Mouse (Mus musculus) spleen, adult 2 months (tissue): ENCODE measurements around the gene Fgfr4. TPM values are rescaled to one million over a fixed set of nuclear protein-coding genes. Genes with fewer than 3 reads are reported as not detected.

Experiments
- DNase-seq, 2 experiments: peaks; one replicate each; pipeline versions ENCODE4 v3.0.0 to v3.0.0-alpha.2; 2012 to 2021; ENCODE audit warnings: low spot score in 2 of 2, low read depth in 1 of 2
- H3K27ac ChIP-seq: fragments of 200-500 bp; 2 replicates; pipeline ENCODE4 v1.5.1; 2012; ENCODE audit warnings: low read length, inconsistent platforms; ENCODE audit not compliant: insufficient read depth
- H3K27me3 ChIP-seq: fragments of 200-500 bp; 2 replicates; pipeline ENCODE4 v1.6.1; 2012; ENCODE audit warnings: mild to moderate bottlenecking, moderate library complexity, low read length, inconsistent platforms; ENCODE audit not compliant: control insufficient read depth, insufficient read depth
- H3K36me3 ChIP-seq: fragments of 200-500 bp; 2 replicates; pipeline ENCODE4 v1.6.1; 2012; ENCODE audit warnings: mild to moderate bottlenecking, low read length, inconsistent platforms; ENCODE audit not compliant: control insufficient read depth, insufficient read depth
- H3K4me1 ChIP-seq: fragments of 200-500 bp; 2 replicates; pipeline ENCODE4 v1.6.1; 2011; ENCODE audit warnings: inconsistent platforms; ENCODE audit not compliant: control insufficient read depth, insufficient read depth, insufficient read length
- H3K4me3 ChIP-seq: fragments of 200-500 bp; 2 replicates; pipeline ENCODE4 v1.5.1; 2011; ENCODE audit warnings: mild to moderate bottlenecking, inconsistent platforms; ENCODE audit not compliant: insufficient read depth, insufficient read length; ENCODE audit errors: extremely low read depth
- CTCF ChIP-seq: fragments of 200-500 bp; IDR thresholded peaks from 2 replicates; pipeline ENCODE4 v1.5.1; 2011; ENCODE audit warnings: mild to moderate bottlenecking, inconsistent platforms; ENCODE audit not compliant: insufficient read depth, insufficient read length, insufficient replicate concordance; ENCODE audit errors: extremely low read depth
- POLR2A ChIP-seq: fragments of 200-500 bp; IDR thresholded peaks from 2 replicates; pipeline ENCODE4 v1.6.1; 2011; ENCODE audit warnings: low read depth, low read length, inconsistent platforms
- WGBS: fragments of 180-500 bp; shearing (Covaris S2); methylation state at CpG from one replicate; pipeline ENCODE4 v1.1.7; 2018; 5-methylcytosine and 5-hydroxymethylcytosine counted together
- polyA plus RNA-seq: library from polyadenylated mRNA; depleted of rRNA; stranded (reverse); fragments of >200 nt; gene quantifications from 2 replicates; pipeline ENCODE4 v1.2.3, GENCODE M21; 2012

The Fgfr4 gene
- polyA plus RNA-seq, 1 experiment: 12.0 TPM

DNA sequence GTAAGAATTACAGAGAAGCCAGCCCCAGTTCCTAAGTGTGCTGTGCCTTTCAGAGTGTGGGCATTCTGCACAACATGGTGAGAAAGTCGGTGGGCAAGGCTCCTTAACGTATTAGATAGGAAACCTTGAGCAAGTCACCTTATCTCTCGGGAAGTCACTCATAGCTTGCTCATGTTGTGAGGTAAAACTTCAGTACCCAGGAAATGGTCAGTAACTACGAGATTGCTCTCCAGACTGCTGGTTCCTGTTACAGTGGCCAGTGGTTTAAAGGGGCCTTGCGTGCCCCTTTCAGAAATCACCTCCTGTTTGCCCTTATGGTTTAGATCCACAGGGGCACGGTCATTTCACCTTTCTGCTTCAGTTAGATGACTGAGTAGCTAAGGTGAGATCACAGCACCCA lies 38.1 kb upstream of the Fgfr4 start:
- H3K27ac ChIP-seq: no peak overlapping the region
- TF ChIP-seq CTCF (no peak), POLR2A (no peak)
- no peak overlapping the region for H3K4me3 ChIP-seq
- no peaks in the 10 kb centered on the region for H3K4me1 ChIP-seq
- 82% methylated on average over 6 of the region's 6 CpGs for WGBS
- DNase-seq: no peak
- H3K36me3 ChIP-seq: peaks cover 12% of the 10 kb centered on the region
- no peaks in the 10 kb centered on the region for H3K27me3 ChIP-seq

DNA sequence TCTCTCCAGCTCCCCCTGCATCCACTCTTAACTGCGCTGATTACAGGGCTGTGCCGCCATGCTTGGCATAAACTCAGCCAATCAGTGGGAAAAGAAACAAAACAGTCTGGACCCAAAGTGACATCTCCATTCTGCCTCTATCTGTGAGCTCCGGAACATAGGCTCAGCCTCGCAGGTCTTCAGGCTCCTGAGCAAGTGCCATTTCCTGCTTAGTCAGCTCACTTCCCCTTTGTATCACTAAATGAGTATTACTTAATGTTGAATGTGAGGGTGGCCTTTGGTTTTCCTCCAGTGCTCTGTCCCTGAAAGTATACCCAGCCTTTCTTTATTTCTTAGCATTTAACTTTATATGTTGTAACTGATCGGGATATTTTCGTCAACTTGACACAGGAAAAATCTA lies 27.5 kb upstream of the Fgfr4 start:
- Histone ChIP-seq H3K4me1 (no peaks in the 10 kb centered on the region), H3K4me3 (no peak overlapping the region), H3K36me3 (peaks cover 14% of the 10 kb centered on the region), H3K27me3 (no peaks in the 10 kb centered on the region), H3K27ac (no peak overlapping the region)
- TF ChIP-seq POLR2A (no peak), CTCF (no peak)
- WGBS: 58% methylated on average over 6 of the region's 6 CpGs
- DNase-seq: peak in 1 of 2 experiments; percentile 2

- TF ChIP-seq CTCF: no peak
- TF ChIP-seq POLR2A: no peak
- WGBS: 96% methylated on average over 2 of the region's 2 CpGs
Measured at GRCm38 (mm10) chr13:55133448-55133847, 19.0 kb upstream of the Fgfr4 start, which contains the start of gene Gm17617. Gm17617 (minus strand) TSS chr13:55133548.

GRCm38 (mm10) chr13:55135382-55135781 lies 17.1 kb upstream of the Fgfr4 start:
- Histone ChIP-seq H3K4me1 (no peaks in the 10 kb centered on the region), H3K27me3 (no peaks in the 10 kb centered on the region), H3K4me3 (no peak overlapping the region), H3K36me3 (peaks cover 17% of the 10 kb centered on the region), H3K27ac (no peak overlapping the region)
- no peak for DNase-seq
- TF ChIP-seq POLR2A: no peak
- TF ChIP-seq CTCF: peak; percentile 41; the same call in 1 of the 2 replicates
- 17% methylated on average over 5 of the region's 5 CpGs for WGBS

More at GRCm38 (mm10) chr13:55133448-55133847, 19.0 kb upstream of the Fgfr4 start, which contains the start of gene Gm17617:
- Histone ChIP-seq H3K27ac (no peak within 1 kb of the TSS), H3K4me3 (no peak within 1 kb of the TSS), H3K4me1 (no peaks in the 10 kb centered on the region), H3K27me3 (no peaks in the 10 kb centered on the region), H3K36me3 (peaks cover 21% of the 10 kb centered on the region)
- no peak for DNase-seq

DNA sequence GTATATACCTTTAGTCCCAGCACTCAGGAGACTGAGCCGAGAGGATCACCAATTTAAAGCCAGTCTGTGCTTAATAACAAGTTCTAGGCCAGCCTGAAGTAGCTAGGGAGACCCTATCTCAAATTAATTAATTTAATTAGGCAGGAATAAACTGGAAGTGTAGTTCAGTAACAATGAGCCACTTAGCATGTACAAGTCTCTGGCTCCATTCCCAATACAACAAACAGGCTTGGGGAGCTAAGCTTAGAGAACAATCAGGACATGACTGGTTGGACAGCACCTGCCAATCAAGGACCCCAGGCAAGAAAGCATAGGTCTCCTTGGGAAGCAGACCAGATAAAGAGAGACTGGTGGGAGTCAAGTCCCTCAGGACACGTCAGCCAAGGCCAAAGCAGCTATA lies 12.2 kb upstream of the Fgfr4 start:
- Histone ChIP-seq H3K36me3 (no peaks in the 10 kb centered on the region), H3K4me3 (no peak overlapping the region), H3K4me1 (no peaks in the 10 kb centered on the region), H3K27me3 (no peaks in the 10 kb centered on the region), H3K27ac (no peak overlapping the region)
- 86% methylated on average over 2 of the region's 2 CpGs for WGBS
- no peak for TF ChIP-seq POLR2A
- TF ChIP-seq CTCF: no peak
- no peak for DNase-seq

GRCm38 (mm10) chr13:55153951-55154350 lies 1.5 kb downstream of the Fgfr4 start:
- no peaks in the 10 kb centered on the region for H3K36me3 ChIP-seq
- peaks cover 5% of the 10 kb centered on the region; the same call in 1 of the 2 replicates for H3K4me1 ChIP-seq
- 92% methylated on average over 5 of the region's 5 CpGs for whole genome bisulfite sequencing
- DNase-seq: no peak
- peaks cover 14% of the 10 kb centered on the region for H3K27me3 ChIP-seq
- H3K4me3 ChIP-seq: no peak overlapping the region
- no peak overlapping the region for H3K27ac ChIP-seq
- TF ChIP-seq POLR2A: no peak
- no peak for TF ChIP-seq CTCF

- WGBS: 79% methylated on average over 7 of the region's 7 CpGs
- H3K27ac ChIP-seq: no peak overlapping the region
- H3K4me1 ChIP-seq: no peaks in the 10 kb centered on the region
- no peaks in the 10 kb centered on the region for H3K27me3 ChIP-seq
- no peak overlapping the region for H3K4me3 ChIP-seq
- no peak for DNase-seq
- no peaks in the 10 kb centered on the region for H3K36me3 ChIP-seq
- TF ChIP-seq POLR2A (no peak), CTCF (no peak)
Measured at GRCm38 (mm10) chr13:55162365-55162764, 9.9 kb downstream of the Fgfr4 start.
